Mouse (Mus musculus) stomach, embryonic 15.5 days (tissue): ENCODE results near the gene Gm20388. TPM values are rescaled to one million over a fixed set of nuclear protein-coding genes. Genes with fewer than 3 reads are reported as not detected.

Source experiments
- ATAC-seq: fragments of 200-750 bp; cut with Nextera tagmentation; 2 replicates; pipeline ENCODE4 v1.8.0; 2017; ENCODE audit warnings: low read depth, moderate number of reproducible peaks, moderate TSS enrichment; ENCODE audit not compliant: insufficient read depth, low FRiP score
- H3K27ac ChIP-seq: fragments of 300-500 bp; sonication (generic); 2 replicates; pipeline ENCODE4 v1.5.1; 2015; ENCODE audit warnings: mild to moderate bottlenecking, inconsistent platforms
- H3K27me3 ChIP-seq: fragments of 300-500 bp; sonication (generic); replicated peaks from 2 replicates; pipeline ENCODE4 v1.6.1; 2015; ENCODE audit warnings: inconsistent platforms
- H3K36me3 ChIP-seq: fragments of 300-500 bp; sonication (generic); 2 replicates; pipeline ENCODE4 v1.6.1; 2015; ENCODE audit warnings: inconsistent platforms
- H3K4me1 ChIP-seq: fragments of 300-500 bp; sonication (generic); 2 replicates; pipeline ENCODE4 v1.6.1; 2015; ENCODE audit warnings: inconsistent platforms
- H3K4me2 ChIP-seq: fragments of 300-500 bp; sonication (generic); 2 replicates; pipeline ENCODE4 v1.6.1; 2015; ENCODE audit warnings: mild to moderate bottlenecking, inconsistent platforms
- H3K4me3 ChIP-seq: fragments of 300-500 bp; sonication (generic); replicated peaks from 2 replicates; pipeline ENCODE4 v1.5.1; 2015; ENCODE audit warnings: inconsistent platforms
- H3K9ac ChIP-seq: fragments of 300-500 bp; sonication (generic); 2 replicates; pipeline ENCODE4 v1.6.1; 2015; ENCODE audit warnings: inconsistent platforms
- H3K9me3 ChIP-seq: fragments of 300-500 bp; sonication (generic); 2 replicates; pipeline ENCODE4 v1.6.1; 2016; ENCODE audit warnings: inconsistent platforms
- WGBS: fragments of 180-500 bp; shearing (Covaris S2); methylation state at CpG from one replicate; pipeline ENCODE4 v1.1.7; 2015; 5-methylcytosine and 5-hydroxymethylcytosine counted together
- polyA plus RNA-seq: library from polyadenylated mRNA; unstranded; fragments of >200 nt; fragmentation: Nextera tagmentation; extraction: Ambion mirVana; gene quantifications from 2 replicates; pipeline ENCODE4 v1.2.1, GENCODE M21; 2015

The Gm20388 gene
- polyA plus RNA-seq, 1 experiment from 2014 or later: not detected

DNA sequence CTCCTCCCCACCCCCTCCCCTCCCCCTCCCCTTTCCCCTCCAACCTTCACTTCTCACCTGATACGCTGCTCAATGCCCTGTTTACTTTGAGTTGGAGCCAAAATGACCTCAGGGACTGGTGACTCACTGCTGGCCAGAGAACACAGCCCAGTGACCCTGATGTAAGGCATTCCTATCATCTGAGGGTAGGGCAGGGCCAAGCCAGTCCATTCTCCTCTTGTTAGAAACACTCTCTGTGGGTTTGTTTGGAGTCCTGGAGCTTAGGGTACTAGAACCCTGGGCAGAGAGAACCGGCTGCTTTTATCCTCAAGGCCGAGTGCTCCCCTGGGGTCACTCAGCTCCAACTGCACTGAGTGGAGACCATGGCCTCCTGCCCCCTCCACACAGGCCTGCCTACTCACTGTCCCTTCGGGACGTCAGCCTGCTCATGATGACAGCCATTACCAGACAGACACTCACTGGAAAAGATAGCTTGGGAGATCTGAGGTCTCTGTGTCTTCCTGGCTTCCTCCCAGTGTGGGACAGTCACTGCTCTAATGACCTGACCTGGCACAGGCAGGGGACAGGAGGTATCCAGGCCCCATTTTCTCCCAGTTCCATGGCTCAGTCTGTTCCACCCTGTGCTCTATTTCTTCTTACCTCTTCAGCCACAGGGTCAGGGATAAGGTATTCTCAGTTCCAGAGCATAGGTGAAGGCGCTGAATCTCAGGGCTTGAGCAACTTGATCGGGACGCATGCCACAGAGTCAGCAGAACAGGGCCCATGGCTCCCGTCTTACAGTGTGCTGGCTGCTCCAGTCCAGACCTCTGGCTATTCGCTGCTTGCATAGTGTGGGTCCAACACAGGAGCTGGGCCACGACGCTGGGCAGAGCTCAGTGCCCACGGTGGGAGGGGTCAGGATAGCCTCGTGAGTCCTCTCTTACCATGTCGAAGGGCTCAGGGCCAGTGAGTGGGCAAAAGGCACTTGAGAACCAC, 3807.2 kb downstream of the Gm20388 start:
- H3K36me3 ChIP-seq: no peaks in the 10 kb centered on the region
- no peaks in the 10 kb centered on the region for H3K9me3 ChIP-seq
- WGBS: 70% methylated on average over 15 of the region's 15 CpGs
- H3K4me3 ChIP-seq: no peak overlapping the region
- H3K9ac ChIP-seq: no peak overlapping the region
- no peak overlapping the region for H3K4me2 ChIP-seq
- no peaks in the 10 kb centered on the region for H3K27me3 ChIP-seq
- peak overlapping the region; percentile 73 for H3K27ac ChIP-seq
- peaks cover 22% of the 10 kb centered on the region for H3K4me1 ChIP-seq
- ATAC-seq: peak; percentile 82

DNA sequence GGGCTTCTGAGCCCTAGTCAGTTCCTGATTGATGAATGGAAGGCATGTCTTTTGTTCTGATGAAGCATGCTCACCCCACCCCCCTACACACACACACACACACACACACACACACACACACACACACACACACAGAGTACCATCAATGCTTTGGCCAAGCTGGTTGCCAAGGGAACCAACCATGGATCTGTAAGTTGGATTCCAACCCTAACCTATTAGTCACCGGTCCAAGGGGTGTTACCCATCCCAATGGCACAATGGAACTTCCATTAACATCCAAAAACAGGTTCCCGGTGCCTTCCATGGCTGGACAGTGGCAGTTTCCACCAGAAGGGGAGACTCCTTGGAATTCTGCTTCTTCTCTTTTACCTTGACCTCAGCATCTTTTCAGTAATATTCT, 3808.1 kb downstream of the Gm20388 start:
- no peaks in the 10 kb centered on the region for H3K9me3 ChIP-seq
- ATAC-seq: no peak
- H3K4me2 ChIP-seq: no peak overlapping the region
- H3K4me1 ChIP-seq: peaks cover 22% of the 10 kb centered on the region
- H3K4me3 ChIP-seq: no peak overlapping the region
- no peak overlapping the region for H3K27ac ChIP-seq
- 91% methylated on average over 2 of the region's 2 CpGs for whole genome bisulfite sequencing
- H3K27me3 ChIP-seq: no peaks in the 10 kb centered on the region
- no peaks in the 10 kb centered on the region for H3K36me3 ChIP-seq
- no peak overlapping the region for H3K9ac ChIP-seq

DNA sequence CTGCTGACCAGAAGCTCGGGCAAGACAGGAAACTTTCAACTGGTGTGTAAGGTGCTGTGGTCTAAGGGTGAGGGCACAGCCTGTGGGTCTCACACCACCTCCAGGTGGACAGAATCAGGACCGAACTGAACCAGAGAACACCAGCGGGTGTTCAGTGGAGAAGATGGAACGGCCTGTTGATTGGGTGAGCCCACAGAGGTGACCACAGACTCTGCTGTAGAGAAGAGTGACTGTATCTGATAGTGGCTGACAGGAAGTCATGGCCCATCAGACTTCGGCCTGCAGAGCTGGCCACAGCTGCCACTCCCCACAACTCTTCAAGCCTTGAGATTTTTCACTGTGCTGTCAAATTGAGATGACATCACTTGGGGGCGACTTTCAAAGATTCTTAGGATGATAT, 3808.6 kb downstream of the Gm20388 start:
- ATAC-seq: no peak
- no peaks in the 10 kb centered on the region for H3K27me3 ChIP-seq
- H3K36me3 ChIP-seq: no peaks in the 10 kb centered on the region
- WGBS: 69% methylated on average over 6 of the region's 6 CpGs
- no peak overlapping the region for H3K27ac ChIP-seq
- H3K4me1 ChIP-seq: peaks cover 22% of the 10 kb centered on the region
- no peak overlapping the region for H3K9ac ChIP-seq
- no peak overlapping the region for H3K4me3 ChIP-seq
- no peak overlapping the region for H3K4me2 ChIP-seq
- no peaks in the 10 kb centered on the region for H3K9me3 ChIP-seq

DNA sequence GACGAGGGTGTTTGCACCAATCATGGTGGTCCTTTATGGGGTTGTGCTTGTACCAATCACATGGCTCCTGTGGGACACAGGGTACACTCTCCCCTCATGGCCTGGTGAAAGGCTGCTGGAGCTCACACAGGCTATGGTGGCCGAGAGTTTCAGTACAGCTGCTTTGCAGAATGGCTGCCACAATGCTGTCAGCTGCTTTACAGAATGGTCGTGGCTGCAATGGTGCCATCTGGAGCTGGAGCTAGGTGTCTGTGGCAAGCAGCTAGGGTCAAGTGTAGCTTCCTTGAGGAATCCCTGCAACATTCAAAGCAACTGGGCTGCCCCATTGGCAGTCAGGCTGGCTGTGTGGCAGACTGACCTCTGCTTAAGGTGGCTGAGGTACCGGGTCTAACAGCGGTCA, 3809.2 kb downstream of the Gm20388 start:
- Histone ChIP-seq H3K36me3 (no peaks in the 10 kb centered on the region), H3K27me3 (no peaks in the 10 kb centered on the region), H3K9me3 (no peaks in the 10 kb centered on the region), H3K4me2 (no peak overlapping the region), H3K27ac (0 out of 2 replicates have a peak overlapping the region, but pooled peaks have one; percentile 69), H3K4me3 (no peak overlapping the region), H3K9ac (no peak overlapping the region), H3K4me1 (peaks cover 22% of the 10 kb centered on the region)
- no peak for ATAC-seq
- 67% methylated on average over 5 of the region's 5 CpGs for WGBS

DNA sequence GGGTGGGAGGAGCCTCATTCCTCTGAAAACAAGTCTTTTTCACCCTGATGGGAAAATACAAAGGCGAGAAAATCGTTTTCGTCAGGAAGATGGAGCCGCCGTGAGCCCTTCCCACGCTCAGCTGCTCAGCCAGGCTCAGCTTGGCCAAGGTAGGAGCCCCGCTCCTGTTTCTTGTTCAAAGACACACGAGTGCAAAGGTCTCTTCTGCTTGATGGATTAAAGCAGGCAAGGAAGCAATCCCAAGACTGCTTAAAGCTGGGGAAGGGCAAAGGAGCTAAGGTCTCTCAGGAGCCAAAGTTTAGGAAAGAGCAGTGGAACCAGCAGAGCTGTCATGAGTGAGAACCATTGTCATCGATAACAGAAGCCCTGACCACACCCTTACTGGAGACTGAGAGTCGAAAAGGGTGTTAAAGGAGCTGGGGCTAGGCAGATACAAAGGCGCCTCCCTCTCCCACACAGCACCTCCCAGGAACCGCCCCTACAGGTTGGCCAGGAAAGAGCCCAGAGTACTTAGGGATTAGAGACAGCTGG, 3809.9 kb downstream of the Gm20388 start:
- 16% methylated on average over 12 of the region's 12 CpGs for whole genome bisulfite sequencing

DNA sequence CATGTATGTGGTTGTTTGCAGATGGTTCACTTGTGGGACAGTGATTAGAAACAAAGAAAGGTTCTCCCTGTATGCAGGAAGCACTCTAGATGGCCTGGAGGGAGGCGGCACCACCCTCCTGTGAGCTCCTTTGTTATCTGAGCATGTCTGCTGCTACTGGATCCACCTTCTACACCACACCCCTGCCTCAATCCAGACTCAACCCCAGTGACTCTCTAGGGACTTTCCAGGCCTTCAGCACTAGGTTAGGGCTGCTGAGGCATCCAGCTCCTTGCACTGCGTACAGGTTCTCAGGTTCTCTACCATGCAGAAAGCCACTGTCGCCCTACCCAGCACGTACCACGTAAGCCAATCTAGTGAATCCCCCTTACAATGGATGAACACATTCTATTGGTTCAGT, 3811.6 kb downstream of the Gm20388 start:
- WGBS: 92% methylated on average over 5 of the region's 5 CpGs
- ATAC-seq: no peak

More for the DNA sequence above, 3809.9 kb downstream of the Gm20388 start:
- Histone ChIP-seq H3K27ac (peak overlapping the region; percentile 69; the same call in 1 of the 2 replicates), H3K9me3 (no peaks in the 10 kb centered on the region), H3K4me3 (no peak overlapping the region), H3K27me3 (no peaks in the 10 kb centered on the region), H3K9ac (no peak overlapping the region), H3K36me3 (no peaks in the 10 kb centered on the region), H3K4me1 (peaks cover 22% of the 10 kb centered on the region), H3K4me2 (peak overlapping the region; percentile 33; the same call in 1 of the 2 replicates)
- ATAC-seq: peak; percentile 81

DNA sequence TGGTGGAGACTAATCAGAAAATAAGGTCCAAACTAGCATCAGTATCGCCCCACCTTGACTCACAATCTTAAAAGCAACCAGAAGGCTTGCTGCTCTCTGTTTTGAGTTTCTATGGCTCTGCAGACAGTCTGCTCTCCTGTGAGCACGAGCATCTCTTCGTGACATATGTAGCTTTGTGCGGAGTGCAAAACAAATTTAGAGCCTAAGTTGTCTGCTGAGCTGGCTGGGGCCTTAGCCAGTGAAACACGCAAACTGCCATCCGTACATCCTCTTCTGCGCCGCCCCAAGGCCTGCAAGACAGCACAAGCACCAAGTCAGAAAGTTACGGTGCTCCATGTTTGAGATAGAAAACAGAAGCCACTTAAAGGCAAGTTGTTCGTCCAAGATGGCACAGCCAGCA, 3814.1 kb downstream of the Gm20388 start:
- H3K4me3 ChIP-seq: no peak overlapping the region
- H3K27ac ChIP-seq: no peak overlapping the region
- no peaks in the 10 kb centered on the region for H3K27me3 ChIP-seq
- ATAC-seq: no peak
- no peaks in the 10 kb centered on the region for H3K36me3 ChIP-seq
- H3K4me1 ChIP-seq: peaks cover 24% of the 10 kb centered on the region
- no peak overlapping the region for H3K9ac ChIP-seq
- 91% methylated on average over 10 of the region's 10 CpGs for WGBS
- no peak overlapping the region for H3K4me2 ChIP-seq
- H3K9me3 ChIP-seq: no peaks in the 10 kb centered on the region

More for the DNA sequence above, 3811.6 kb downstream of the Gm20388 start:
- Histone ChIP-seq H3K4me2 (no peak overlapping the region), H3K36me3 (no peaks in the 10 kb centered on the region), H3K4me3 (no peak overlapping the region), H3K9ac (no peak overlapping the region), H3K9me3 (no peaks in the 10 kb centered on the region), H3K27me3 (no peaks in the 10 kb centered on the region), H3K27ac (no peak overlapping the region), H3K4me1 (peaks cover 11% of the 10 kb centered on the region; the same call in 1 of the 2 replicates)

GRCm38 (mm10) chr8:123725261-123725660, 3814.6 kb downstream of the Gm20388 start:
- H3K4me1 ChIP-seq: peaks cover 27% of the 10 kb centered on the region
- WGBS: 71% methylated on average over 7 of the region's 7 CpGs
- no peak for ATAC-seq

GRCm38 (mm10) chr8:123726759-123727158, 3816.1 kb downstream of the Gm20388 start:
- Histone ChIP-seq H3K27ac (no peak overlapping the region), H3K4me1 (peaks cover 18% of the 10 kb centered on the region), H3K4me2 (no peak overlapping the region), H3K36me3 (no peaks in the 10 kb centered on the region), H3K4me3 (no peak overlapping the region), H3K27me3 (no peaks in the 10 kb centered on the region), H3K9me3 (no peaks in the 10 kb centered on the region), H3K9ac (no peak overlapping the region)
- WGBS: 76% methylated on average over 6 of the region's 6 CpGs
- no peak for ATAC-seq

More at GRCm38 (mm10) chr8:123725261-123725660, 3814.6 kb downstream of the Gm20388 start:
- Histone ChIP-seq H3K27ac (no peak overlapping the region), H3K9ac (no peak overlapping the region), H3K4me3 (no peak overlapping the region), H3K27me3 (no peaks in the 10 kb centered on the region), H3K9me3 (no peaks in the 10 kb centered on the region), H3K4me2 (no peak overlapping the region), H3K36me3 (no peaks in the 10 kb centered on the region)

DNA sequence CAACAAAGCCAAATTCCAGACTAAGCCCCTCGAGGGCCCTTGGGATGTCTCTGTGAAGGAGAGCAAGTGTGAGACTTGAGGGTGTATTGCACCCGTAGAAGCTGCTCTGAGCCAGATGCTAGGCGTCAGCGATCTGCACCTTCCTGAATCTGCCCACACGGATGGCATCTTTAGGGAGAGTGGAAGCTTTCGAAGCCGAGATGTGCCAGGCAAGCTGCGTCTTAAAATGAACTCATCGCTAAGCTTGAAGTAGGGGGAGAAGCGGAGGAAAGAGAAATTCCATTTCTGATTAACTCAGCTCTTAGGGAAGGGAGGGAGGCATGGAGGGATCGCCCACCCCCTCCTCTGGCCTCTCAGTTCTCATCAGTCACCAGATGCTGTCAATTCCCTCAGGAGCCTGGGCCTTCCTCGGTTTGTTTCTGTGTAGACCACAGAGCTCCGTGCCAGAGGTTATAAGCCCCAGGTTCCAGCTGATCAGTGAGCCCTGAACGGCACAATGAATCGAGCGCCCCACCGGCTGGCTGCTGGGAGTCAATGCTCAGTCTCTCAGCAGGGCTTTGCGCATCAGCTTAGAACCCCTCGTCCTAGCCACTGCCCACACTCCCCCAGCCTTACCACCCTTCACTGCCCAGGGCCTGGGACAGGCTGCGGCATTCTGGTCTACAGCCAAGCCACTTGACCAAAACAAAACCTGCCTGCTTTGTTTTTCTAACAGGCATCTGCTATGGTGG, 3818.6 kb downstream of the Gm20388 start:
- ATAC-seq: no peak; the same call in 1 of the 2 replicates
- Histone ChIP-seq H3K9ac (no peak overlapping the region), H3K27me3 (no peaks in the 10 kb centered on the region), H3K4me2 (peak overlapping the region; percentile 24), H3K9me3 (no peaks in the 10 kb centered on the region), H3K36me3 (no peaks in the 10 kb centered on the region), H3K4me1 (peaks cover 18% of the 10 kb centered on the region), H3K4me3 (no peak overlapping the region; the same call in 1 of the 2 replicates), H3K27ac (no peak overlapping the region)
- whole genome bisulfite sequencing: 16% methylated on average over 20 of the region's 20 CpGs

GRCm38 (mm10) chr8:123729786-123730411, 3819.3 kb downstream of the Gm20388 start:
- WGBS: 41% methylated on average over 13 of the region's 13 CpGs
- no peaks in the 10 kb centered on the region for H3K36me3 ChIP-seq
- H3K9me3 ChIP-seq: no peaks in the 10 kb centered on the region
- no peaks in the 10 kb centered on the region for H3K27me3 ChIP-seq
- H3K4me2 ChIP-seq: peak overlapping the region; percentile 24
- H3K27ac ChIP-seq: no peak overlapping the region; the same call in 1 of the 2 replicates
- no peak for ATAC-seq
- no peak overlapping the region for H3K9ac ChIP-seq
- peaks cover 18% of the 10 kb centered on the region for H3K4me1 ChIP-seq
- no peak overlapping the region for H3K4me3 ChIP-seq
